Mouse (Mus musculus) neural tube, embryonic 14.5 days (tissue): ENCODE results near the gene Lgsn. TPM values are rescaled to one million over a fixed set of nuclear protein-coding genes. Genes with fewer than 3 reads are reported as not detected.

Experiments used
- ATAC-seq: fragments of 200-750 bp; cut with Nextera tagmentation; 2 replicates; pipeline ENCODE4 v1.8.0; 2017; ENCODE audit warnings: low read depth, mild to moderate bottlenecking, moderate TSS enrichment, moderate library complexity
- H3K27ac ChIP-seq: fragments of 300-500 bp; sonication (generic); 2 replicates; pipeline ENCODE4 v1.5.1; 2014; ENCODE audit warnings: low read depth, mild to moderate bottlenecking, control low read depth, low read length, moderate library complexity, mixed read lengths
- H3K27me3 ChIP-seq: fragments of 300-500 bp; sonication (generic); 2 replicates; pipeline ENCODE4 v1.6.1; 2014; ENCODE audit warnings: low read length; ENCODE audit not compliant: control insufficient read depth, insufficient read depth
- H3K36me3 ChIP-seq: fragments of 300-500 bp; sonication (generic); 2 replicates; pipeline ENCODE4 v1.6.1; 2014; ENCODE audit warnings: low read length, mixed read lengths; ENCODE audit not compliant: control insufficient read depth, insufficient read depth
- H3K4me1 ChIP-seq: fragments of 300-500 bp; sonication (generic); 2 replicates; pipeline ENCODE4 v1.6.1; 2014; ENCODE audit warnings: low read length; ENCODE audit not compliant: control insufficient read depth, insufficient read depth
- H3K4me2 ChIP-seq: fragments of 300-500 bp; sonication (generic); 2 replicates; pipeline ENCODE4 v1.6.1; 2014; ENCODE audit warnings: mild to moderate bottlenecking, low read depth, low read length, control low read depth
- H3K4me3 ChIP-seq: fragments of 300-500 bp; sonication (generic); 2 replicates; pipeline ENCODE4 v1.5.1; 2014; ENCODE audit warnings: low read depth, low read length, control low read depth, mixed read lengths
- H3K9ac ChIP-seq: fragments of 300-500 bp; sonication (generic); replicated peaks from 2 replicates; pipeline ENCODE4 v1.6.1; 2014; ENCODE audit warnings: low read depth, mild to moderate bottlenecking, control low read depth, low read length, mixed read lengths
- H3K9me3 ChIP-seq: fragments of 300-500 bp; sonication (generic); 2 replicates; pipeline ENCODE4 v1.6.1; 2016; ENCODE audit warnings: low read length; ENCODE audit not compliant: control insufficient read depth
- WGBS: fragments of 180-500 bp; shearing (Covaris S2); extraction: QIAGEN DNeasy Blood & Tissue Kit; methylation state at CpG from one replicate; pipeline ENCODE4 v1.1.7; 2014; 5-methylcytosine and 5-hydroxymethylcytosine counted together
- polyA plus RNA-seq: library from polyadenylated mRNA; unstranded; fragments of >200 nt; fragmentation: Nextera tagmentation; extraction: Ambion mirVana; gene quantifications from 2 replicates; pipeline ENCODE4 v1.2.1, GENCODE M21; 2014

The Lgsn gene
- polyA plus RNA-seq: not detected in 2 replicates

- ATAC-seq: no peak
- no peak within 1 kb of the TSS for H3K4me2 ChIP-seq
- H3K27ac ChIP-seq: no peak within 1 kb of the TSS
- no peak within 1 kb of the TSS for H3K4me3 ChIP-seq
- no peaks in the 10 kb centered on the region for H3K9me3 ChIP-seq
- H3K9ac ChIP-seq: no peak within 1 kb of the TSS
- H3K4me1 ChIP-seq: no peaks in the 10 kb centered on the region
- no peaks in the 10 kb centered on the region for H3K36me3 ChIP-seq
- 71% methylated on average over 5 of the region's 5 CpGs for whole genome bisulfite sequencing
- no peaks in the 10 kb centered on the region for H3K27me3 ChIP-seq
These were observed at the start of gene Lgsn for GRCm38 (mm10) chr1:31176101-31176500. Lgsn (plus strand) TSS chr1:31176401.

GRCm38 (mm10) chr1:31138387-31138786, 37.8 kb upstream of the Lgsn start:
- Histone ChIP-seq H3K4me2 (no peak overlapping the region), H3K9me3 (no peaks in the 10 kb centered on the region), H3K9ac (no peak overlapping the region), H3K27ac (no peak overlapping the region), H3K4me1 (no peaks in the 10 kb centered on the region), H3K27me3 (no peaks in the 10 kb centered on the region), H3K4me3 (no peak overlapping the region), H3K36me3 (no peaks in the 10 kb centered on the region)
- ATAC-seq: no peak
- 56% methylated on average over 3 of the region's 3 CpGs for whole genome bisulfite sequencing

GRCm38 (mm10) chr1:31142288-31143094, 33.7 kb upstream of the Lgsn start:
- 76% methylated on average over 8 of the region's 8 CpGs for WGBS
- Histone ChIP-seq H3K4me1 (no peaks in the 10 kb centered on the region), H3K27ac (no peak overlapping the region), H3K4me3 (no peak overlapping the region), H3K27me3 (no peaks in the 10 kb centered on the region), H3K4me2 (no peak overlapping the region), H3K36me3 (no peaks in the 10 kb centered on the region), H3K9me3 (no peaks in the 10 kb centered on the region), H3K9ac (no peak overlapping the region)
- no peak for ATAC-seq

GRCm38 (mm10) chr1:31143571-31143970, 32.6 kb upstream of the Lgsn start:
- no peak overlapping the region for H3K9ac ChIP-seq
- 82% methylated on average over 2 of the region's 2 CpGs for WGBS
- no peak for ATAC-seq
- H3K36me3 ChIP-seq: no peaks in the 10 kb centered on the region
- H3K4me1 ChIP-seq: no peaks in the 10 kb centered on the region
- no peak overlapping the region for H3K27ac ChIP-seq
- H3K27me3 ChIP-seq: no peaks in the 10 kb centered on the region
- H3K9me3 ChIP-seq: no peaks in the 10 kb centered on the region
- no peak overlapping the region for H3K4me2 ChIP-seq
- H3K4me3 ChIP-seq: no peak overlapping the region

- Histone ChIP-seq H3K36me3 (no peaks in the 10 kb centered on the region), H3K27ac (no peak overlapping the region), H3K4me3 (no peak overlapping the region), H3K4me1 (no peaks in the 10 kb centered on the region), H3K27me3 (no peaks in the 10 kb centered on the region), H3K9me3 (no peaks in the 10 kb centered on the region), H3K4me2 (no peak overlapping the region), H3K9ac (no peak overlapping the region)
- 55% methylated on average over 6 of the region's 6 CpGs for WGBS
- ATAC-seq: no peak
These were observed 26.5 kb upstream of the Lgsn start for GRCm38 (mm10) chr1:31149671-31150070.

- no peaks in the 10 kb centered on the region for H3K27me3 ChIP-seq
- no peak for ATAC-seq
- H3K4me1 ChIP-seq: no peaks in the 10 kb centered on the region
- no peak overlapping the region for H3K4me3 ChIP-seq
- no peak overlapping the region for H3K4me2 ChIP-seq
- H3K9ac ChIP-seq: no peak overlapping the region
- 68% methylated on average over 3 of the region's 3 CpGs for WGBS
- H3K9me3 ChIP-seq: no peaks in the 10 kb centered on the region
- H3K36me3 ChIP-seq: no peaks in the 10 kb centered on the region
- H3K27ac ChIP-seq: no peak overlapping the region
These were observed 25.7 kb upstream of the Lgsn start for GRCm38 (mm10) chr1:31150546-31150945.

GRCm38 (mm10) chr1:31152799-31153426, 23.3 kb upstream of the Lgsn start:
- Histone ChIP-seq H3K4me3 (no peak overlapping the region), H3K27ac (no peak overlapping the region), H3K4me2 (no peak overlapping the region), H3K9ac (no peak overlapping the region), H3K36me3 (no peaks in the 10 kb centered on the region), H3K9me3 (no peaks in the 10 kb centered on the region), H3K27me3 (no peaks in the 10 kb centered on the region), H3K4me1 (no peaks in the 10 kb centered on the region)
- WGBS: 62% methylated on average over 2 of the region's 2 CpGs
- peak; percentile 24; the same call in 1 of the 2 replicates for ATAC-seq

GRCm38 (mm10) chr1:31153793-31154349, 22.3 kb upstream of the Lgsn start:
- WGBS: 27% methylated on average over 7 of the region's 7 CpGs
- Histone ChIP-seq H3K9ac (no peak overlapping the region), H3K27me3 (no peaks in the 10 kb centered on the region)

GRCm38 (mm10) chr1:31156185-31156584, 20.0 kb upstream of the Lgsn start:
- 95% methylated on average over 2 of the region's 2 CpGs for WGBS
- H3K36me3 ChIP-seq: no peaks in the 10 kb centered on the region
- H3K4me3 ChIP-seq: no peak overlapping the region
- no peaks in the 10 kb centered on the region for H3K9me3 ChIP-seq
- no peak overlapping the region for H3K4me2 ChIP-seq
- no peaks in the 10 kb centered on the region for H3K27me3 ChIP-seq
- no peak overlapping the region for H3K9ac ChIP-seq
- no peak overlapping the region for H3K27ac ChIP-seq
- no peak for ATAC-seq
- no peaks in the 10 kb centered on the region for H3K4me1 ChIP-seq

More at GRCm38 (mm10) chr1:31153793-31154349, 22.3 kb upstream of the Lgsn start:
- no peaks in the 10 kb centered on the region for H3K9me3 ChIP-seq
- no peak overlapping the region for H3K27ac ChIP-seq
- H3K4me2 ChIP-seq: no peak overlapping the region
- H3K36me3 ChIP-seq: no peaks in the 10 kb centered on the region
- H3K4me3 ChIP-seq: no peak overlapping the region
- H3K4me1 ChIP-seq: no peaks in the 10 kb centered on the region
- peak; percentile 69 for ATAC-seq
